Mouse (Mus musculus) stomach, postnatal 0 days (tissue): Measurements from ENCODE around the gene Usp50.

ENCODE experiments used
- CTCF ChIP-seq: IDR thresholded peaks from 2 replicates; pipeline ENCODE4 v1.5.1; 2016; ENCODE audit warnings: antibody characterized with exemption, low read depth, mild to moderate bottlenecking, moderate library complexity
- EP300 ChIP-seq: optimal IDR thresholded peaks from 2 replicates; pipeline ENCODE3; 2016; ENCODE audit warnings: antibody characterized with exemption

- TF ChIP-seq CTCF (peak; percentile 65), EP300 (no peak)
Measured at GRCm38 (mm10) chr2:126795708-126796107, 12.4 kb upstream of the Usp50 start.
